Mouse (Mus musculus) CD8-positive naive resting alpha-beta T cell, adult 57 days (primary cell): ENCODE results near the gene Gm10715. TPM values are rescaled to one million over a fixed set of nuclear protein-coding genes. Genes with fewer than 3 reads are reported as not detected.

Experiments used
- total RNA-seq: library from RNA; stranded (reverse); gene quantifications from one replicate; pipeline ENCODE4 v1.2.4, GENCODE M21; 2023

Gm10715 gene
- total RNA-seq, result not detected

DNA sequence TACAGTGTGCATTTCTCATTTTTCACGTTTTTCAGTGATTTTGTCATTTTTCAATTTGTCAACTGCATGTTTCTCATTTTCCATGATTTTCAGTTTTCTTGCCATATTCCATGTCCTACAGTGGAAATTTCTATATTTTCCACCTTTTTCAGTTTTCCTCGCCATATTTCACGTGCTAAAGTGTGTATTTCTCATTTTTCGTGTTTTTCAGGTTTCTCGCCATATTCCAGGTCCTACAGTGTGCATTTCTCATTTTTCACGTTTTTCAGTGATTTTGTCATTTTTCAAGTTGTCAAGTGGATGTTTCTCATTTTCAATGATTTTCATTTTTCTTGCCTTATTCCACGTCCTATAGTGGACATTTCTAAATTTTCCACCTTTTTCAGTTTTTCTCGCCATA lies at the start of gene Gm10715:
Gm10715 (plus strand) TSS at position 301 of the 400 bp plus-strand sequence.

DNA sequence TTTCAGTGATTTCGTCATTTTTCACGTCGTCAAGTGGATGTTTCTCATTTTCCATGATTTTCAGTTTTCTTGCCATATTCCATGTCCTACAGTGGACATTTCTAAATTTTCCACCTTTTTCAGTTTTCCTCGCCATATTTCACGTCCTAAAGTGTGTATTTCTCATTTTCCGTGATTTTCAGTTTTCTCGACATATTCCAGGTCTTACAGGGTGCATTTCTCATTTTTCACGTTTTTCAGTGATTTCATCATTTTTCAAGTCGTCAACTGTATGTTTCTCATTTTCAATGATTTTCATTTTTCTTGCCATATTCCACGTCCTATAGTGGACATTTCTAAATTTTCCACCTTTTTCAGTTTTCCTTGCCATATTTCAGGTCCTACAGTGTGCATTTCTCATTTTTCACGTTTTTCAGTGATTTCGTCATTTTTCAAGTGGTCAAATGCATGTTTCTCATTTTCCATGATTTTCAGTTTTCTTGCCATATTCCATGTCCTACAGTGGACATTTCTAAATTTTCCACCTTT lies 36.2 kb upstream of the Gm10715 start, which contains the start of gene Gm10722:
Gm10722 (plus strand) TSS at position 478 of the 528 bp plus-strand sequence.

DNA sequence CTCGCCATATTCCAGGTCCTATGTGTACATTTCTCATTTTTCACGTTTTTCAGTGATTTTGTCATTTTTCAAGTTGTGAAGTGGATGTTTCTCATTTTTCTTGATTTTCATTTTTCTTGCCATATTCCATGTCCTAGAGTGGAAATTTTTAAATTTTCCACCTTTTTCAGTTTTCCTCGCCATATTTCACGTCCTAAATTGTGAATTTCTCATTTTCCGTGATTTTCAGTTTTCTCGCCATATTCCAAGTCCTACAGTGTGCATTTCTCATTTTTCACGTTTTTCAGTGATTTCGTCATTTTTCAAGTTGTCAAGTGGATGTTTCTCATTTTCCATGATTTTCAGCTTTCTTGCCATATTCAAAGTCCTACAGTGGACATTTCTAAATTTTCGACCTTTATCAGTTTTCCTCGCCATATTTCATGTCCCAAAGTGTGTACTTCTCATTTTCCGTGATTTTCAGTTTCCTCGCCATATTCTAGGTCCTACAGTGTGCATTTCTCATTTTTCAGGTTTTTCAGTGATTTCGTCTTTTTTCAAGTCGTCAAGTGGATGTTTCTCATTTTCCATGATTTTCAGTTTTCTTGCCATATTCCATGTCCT lies 33.8 kb upstream of the Gm10715 start, which contains the start of gene Gm11168:
Gm11168 (plus strand) TSS at position 553 of the 603 bp plus-strand sequence.

DNA sequence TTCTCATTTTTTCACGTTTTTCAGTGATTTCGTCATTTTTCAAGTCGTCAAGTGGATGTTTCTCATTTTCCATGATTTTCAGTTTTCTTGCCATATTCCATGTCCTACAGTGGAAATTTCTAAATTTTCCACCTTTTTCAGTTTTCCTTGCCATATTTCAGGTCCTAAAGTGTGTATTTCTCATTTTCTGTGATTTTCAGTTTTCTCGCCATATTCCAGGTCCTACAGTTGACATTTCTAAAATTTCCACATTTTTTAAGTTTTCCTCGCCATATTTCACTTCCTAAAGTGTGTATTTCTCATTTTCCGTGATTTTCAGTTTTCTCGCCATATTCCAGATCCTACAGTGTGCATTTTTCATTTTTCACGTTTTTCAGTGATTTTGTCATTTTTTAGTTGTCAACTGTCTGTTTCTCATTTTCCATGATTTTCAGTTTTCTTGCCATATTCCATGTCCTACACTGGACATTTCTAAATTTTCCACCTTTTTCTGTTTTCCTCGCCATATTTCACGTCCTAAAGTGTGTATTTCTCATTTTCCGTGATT lies 23.9 kb upstream of the Gm10715 start, which contains the start of gene Gm10721:
Gm10721 (plus strand) TSS at position 408 of the 547 bp plus-strand sequence.

DNA sequence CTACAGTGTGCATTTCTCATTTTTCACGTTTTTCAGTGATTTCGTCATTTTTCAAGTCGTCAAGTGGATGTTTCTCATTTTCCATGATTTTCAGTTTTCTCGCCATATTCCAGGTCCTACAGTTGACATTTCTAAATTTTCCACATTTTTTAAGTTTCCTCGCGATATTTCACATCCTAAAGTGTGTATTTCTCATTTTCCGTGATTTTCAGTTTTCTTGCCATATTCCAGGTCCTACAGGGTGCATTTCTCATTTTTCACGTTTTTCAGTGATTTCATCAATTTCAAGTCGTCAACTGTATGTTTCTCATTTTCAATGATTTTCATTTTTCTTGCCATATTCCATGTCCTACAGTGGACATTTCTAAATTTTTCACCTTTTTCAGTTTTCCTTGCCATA lies 21.3 kb upstream of the Gm10715 start, which contains the start of gene Gm10720:
Gm10720 (plus strand) TSS at position 301 of the 400 bp plus-strand sequence.

DNA sequence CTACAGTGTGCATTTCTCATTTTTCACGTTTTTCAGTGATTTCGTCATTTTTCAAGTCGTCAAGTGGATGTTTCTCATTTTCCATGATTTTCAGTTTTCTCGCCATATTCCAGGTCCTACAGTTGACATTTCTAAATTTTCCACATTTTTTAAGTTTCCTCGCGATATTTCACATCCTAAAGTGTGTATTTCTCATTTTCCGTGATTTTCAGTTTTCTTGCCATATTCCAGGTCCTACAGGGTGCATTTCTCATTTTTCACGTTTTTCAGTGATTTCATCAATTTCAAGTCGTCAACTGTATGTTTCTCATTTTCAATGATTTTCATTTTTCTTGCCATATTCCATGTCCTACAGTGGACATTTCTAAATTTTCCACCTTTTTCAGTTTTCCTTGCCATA lies 19.6 kb upstream of the Gm10715 start, which contains the start of gene Gm10719:
Gm10719 (plus strand) TSS at position 301 of the 400 bp plus-strand sequence.

DNA sequence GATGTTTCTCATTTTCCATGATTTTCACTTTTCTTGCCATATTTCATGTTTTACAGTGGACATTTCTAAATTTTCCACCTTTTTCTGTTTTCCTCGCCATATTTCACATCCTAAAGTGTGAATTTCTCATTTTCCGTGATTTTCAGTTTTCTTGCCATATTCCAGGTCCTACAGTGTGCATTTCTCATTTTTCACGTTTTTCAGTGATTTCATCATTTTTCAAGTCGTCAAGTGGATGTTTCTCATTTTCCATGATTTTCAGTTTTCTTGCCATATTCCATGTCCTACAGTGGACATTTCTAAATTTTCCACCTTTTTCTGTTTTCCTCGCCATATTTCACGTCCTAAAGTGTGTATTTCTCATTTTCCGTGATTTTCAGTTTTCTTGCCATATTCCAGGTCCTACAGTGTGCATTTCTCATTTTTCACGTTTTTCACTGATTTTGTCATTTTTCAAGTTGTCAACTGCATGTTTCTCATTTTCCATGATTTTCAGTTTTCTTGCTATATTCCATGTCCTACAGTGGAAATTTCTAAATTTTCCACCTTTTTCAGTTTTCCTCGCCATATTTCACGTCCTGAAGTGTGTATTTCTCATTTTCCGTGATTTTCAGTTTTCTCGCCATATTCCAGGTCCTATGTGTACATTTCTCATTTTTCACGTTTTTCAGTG lies 13.2 kb upstream of the Gm10715 start, which contains the start of gene Gm10718:
Gm10718 (plus strand) TSS at position 236 of the 673 bp plus-strand sequence.

DNA sequence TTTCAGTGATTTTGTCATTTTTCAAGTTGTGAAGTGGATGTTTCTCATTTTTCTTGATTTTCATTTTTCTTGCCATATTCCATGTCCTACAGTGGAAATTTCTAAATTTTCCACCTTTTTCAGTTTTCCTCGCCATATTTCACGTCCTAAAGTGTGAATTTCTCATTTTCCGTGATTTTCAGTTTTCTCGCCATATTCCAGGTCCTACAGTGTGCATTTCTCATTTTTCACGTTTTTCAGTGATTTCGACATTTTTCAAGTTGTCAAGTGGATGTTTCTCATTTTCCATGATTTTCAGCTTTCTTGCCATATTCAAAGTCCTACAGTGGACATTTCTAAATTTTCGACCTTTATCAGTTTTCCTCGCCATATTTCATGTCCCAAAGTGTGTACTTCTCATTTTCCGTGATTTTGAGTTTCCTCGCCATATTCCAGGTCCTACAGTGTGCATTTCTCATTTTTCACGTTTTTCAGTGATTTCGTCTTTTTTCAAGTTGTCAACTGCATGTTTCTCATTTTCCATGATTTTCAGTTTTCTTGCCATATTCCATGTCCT lies 11.7 kb upstream of the Gm10715 start, which contains the start of gene Gm10717:
Gm10717 (plus strand) TSS at position 506 of the 556 bp plus-strand sequence.

DNA sequence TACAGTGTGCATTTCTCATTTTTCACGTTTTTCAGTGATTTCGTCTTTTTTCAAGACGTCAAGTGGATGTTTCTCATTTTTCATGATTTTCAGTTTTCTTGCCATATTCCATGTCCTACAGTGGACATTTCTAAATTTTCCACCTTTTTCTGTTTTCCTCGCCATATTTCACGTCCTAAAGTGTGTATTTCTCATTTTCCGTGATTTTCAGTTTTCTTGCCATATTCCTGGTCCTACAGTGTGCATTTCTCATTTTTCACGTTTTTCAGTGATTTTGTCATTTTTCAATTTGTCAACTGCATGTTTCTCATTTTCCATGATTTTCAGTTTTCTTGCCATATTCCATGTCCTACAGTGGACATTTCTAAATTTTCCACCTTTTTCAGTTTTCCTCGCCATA lies 2.4 kb upstream of the Gm10715 start, which contains the start of gene Gm17535:
Gm17535 (plus strand) TSS at position 301 of the 400 bp plus-strand sequence.

Other genes starting within 250 kb of the Gm10715 start
- not detected for gene Gm10722, start 36.0 kb upstream of the Gm10715 start, total RNA-seq
- not detected for gene Gm11168, start 33.5 kb upstream of the Gm10715 start, total RNA-seq
- 2.4 TPM for gene Gm10721, start 23.7 kb upstream of the Gm10715 start, total RNA-seq
- gene Gm10720, start 21.2 kb upstream of the Gm10715 start, total RNA-seq, result not detected
- 6.8 TPM for gene Gm10719, start 19.5 kb upstream of the Gm10715 start, total RNA-seq
- gene Gm10718, start 13.3 kb upstream of the Gm10715 start, total RNA-seq, result 8.1 TPM
- not detected for gene Gm10717, start 11.5 kb upstream of the Gm10715 start, total RNA-seq
- not detected for gene Gm17535, start 2.3 kb upstream of the Gm10715 start, total RNA-seq